Mouse (Mus musculus): ENCODE data around the gene Mnd1. TPM values are rescaled to one million over a fixed set of nuclear protein-coding genes. Genes with fewer than 3 reads are reported as not detected.

Gene Mnd1
- 15.3 and 17.2 TPM in 2 replicates for polyA plus RNA-seq (2015; fragmentation: Nextera tagmentation; extraction: Ambion mirVana)

DNA sequence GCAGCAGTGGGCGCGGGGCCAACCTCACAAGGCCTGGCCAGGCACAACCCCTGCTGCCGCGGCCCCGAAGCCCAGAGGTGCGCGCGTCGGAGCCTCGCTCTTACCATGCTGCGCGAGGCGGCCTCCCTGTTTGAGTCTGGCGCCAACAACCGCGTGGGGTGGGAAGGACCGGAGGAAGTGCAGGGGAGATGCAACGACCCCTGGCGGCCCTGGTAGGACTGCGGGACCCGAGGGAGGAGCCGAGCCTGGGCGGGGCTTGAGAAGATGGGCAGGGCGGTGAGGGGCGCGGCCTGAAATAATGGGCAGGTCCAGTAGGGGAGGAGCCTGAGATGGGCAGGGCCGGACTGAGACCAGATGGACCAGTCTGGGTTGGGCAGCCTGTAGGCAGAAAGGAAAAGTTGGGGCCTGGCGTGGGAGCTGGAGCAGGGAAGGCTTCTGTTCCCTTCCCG is at the start of gene Mnd1:
TSS of gene Mnd1 (minus strand) at position 229 of the 449 bp plus-strand sequence.
- 0 out of 2 replicates have a peak, but pooled peaks cover 3% of the 10 kb centered on the region for H3K9me3 ChIP-seq (replicated peaks; ENCODE audit: low read length)
- peak within 1 kb of the TSS; percentile 97 for H3K4me2 ChIP-seq (ENCODE audit: low read length)
- TF ChIP-seq CTCF (IDR thresholded peaks at IDR 0.05; ENCODE audit: low read depth) = peak; percentile 98
- H3K36me3 ChIP-seq (ENCODE audit: insufficient read depth, low read length) = peaks cover 9% of the 10 kb centered on the region; the same call in 1 of the 2 replicates
- H3K27me3 ChIP-seq (ENCODE audit: insufficient read depth, low read length) = no peaks in the 10 kb centered on the region
- ATAC-seq (replicated peaks; ENCODE audit: low FRiP score, low read depth) (peak; percentile 100), DNase-seq (ENCODE audit: low spot score) (peak; percentile 99)
- no peak within 1 kb of the TSS for H3K27ac ChIP-seq
- under 1% methylated on average over 29 of the region's 29 CpGs for WGBS
- peak within 1 kb of the TSS; percentile 65 for H3K9ac ChIP-seq (ENCODE audit: low read depth, low read length)
- H3K4me1 ChIP-seq (replicated peaks; ENCODE audit: insufficient read depth, low read length) = no peaks in the 10 kb centered on the region; the same call in 1 of the 2 replicates
- peak within 1 kb of the TSS; percentile 54 for H3K4me3 ChIP-seq (replicated peaks; ENCODE audit: low read depth, low read length)

DNA sequence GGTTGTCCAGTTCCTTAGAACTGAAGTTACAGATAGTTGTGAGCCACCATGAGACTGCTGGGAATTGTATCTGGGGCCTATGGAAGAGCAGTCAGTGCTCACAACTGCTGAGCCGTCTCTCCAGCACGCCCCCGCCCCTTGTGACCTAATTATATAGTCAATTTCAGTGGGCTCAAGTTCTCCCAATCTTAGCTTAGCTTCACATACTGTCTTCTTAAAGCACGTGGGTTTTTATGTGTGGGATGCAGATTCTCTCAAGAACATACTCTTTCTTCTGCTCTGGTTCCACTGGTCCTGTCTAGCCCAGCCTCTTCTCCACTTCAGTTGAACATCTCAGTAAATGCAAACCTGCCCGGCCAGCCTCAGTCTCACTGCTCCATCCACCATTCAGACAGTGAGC is 49.1 kb upstream of the Mnd1 start:
- DNase-seq (ENCODE audit: low spot score) (no peak), ATAC-seq (replicated peaks; ENCODE audit: low FRiP score, low read depth) (no peak)
- 0 out of 2 replicates have a peak, but pooled peaks cover 4% of the 10 kb centered on the region for H3K36me3 ChIP-seq (ENCODE audit: insufficient read depth, low read length)
- no peak for TF ChIP-seq CTCF (IDR thresholded peaks at IDR 0.05; ENCODE audit: low read depth)
- H3K9me3 ChIP-seq (replicated peaks; ENCODE audit: low read length) = no peaks in the 10 kb centered on the region
- WGBS = 70% methylated on average over 5 of the region's 5 CpGs
- no peaks in the 10 kb centered on the region for H3K27me3 ChIP-seq (ENCODE audit: insufficient read depth, low read length)
- H3K9ac ChIP-seq (ENCODE audit: low read depth, low read length) = no peak overlapping the region
- H3K4me3 ChIP-seq (replicated peaks; ENCODE audit: low read depth, low read length) = no peak overlapping the region
- no peak overlapping the region for H3K27ac ChIP-seq
- 0 out of 2 replicates have a peak, but pooled peaks cover 4% of the 10 kb centered on the region for H3K4me1 ChIP-seq (replicated peaks; ENCODE audit: insufficient read depth, low read length)
- H3K4me2 ChIP-seq (ENCODE audit: low read length) = no peak overlapping the region

DNA sequence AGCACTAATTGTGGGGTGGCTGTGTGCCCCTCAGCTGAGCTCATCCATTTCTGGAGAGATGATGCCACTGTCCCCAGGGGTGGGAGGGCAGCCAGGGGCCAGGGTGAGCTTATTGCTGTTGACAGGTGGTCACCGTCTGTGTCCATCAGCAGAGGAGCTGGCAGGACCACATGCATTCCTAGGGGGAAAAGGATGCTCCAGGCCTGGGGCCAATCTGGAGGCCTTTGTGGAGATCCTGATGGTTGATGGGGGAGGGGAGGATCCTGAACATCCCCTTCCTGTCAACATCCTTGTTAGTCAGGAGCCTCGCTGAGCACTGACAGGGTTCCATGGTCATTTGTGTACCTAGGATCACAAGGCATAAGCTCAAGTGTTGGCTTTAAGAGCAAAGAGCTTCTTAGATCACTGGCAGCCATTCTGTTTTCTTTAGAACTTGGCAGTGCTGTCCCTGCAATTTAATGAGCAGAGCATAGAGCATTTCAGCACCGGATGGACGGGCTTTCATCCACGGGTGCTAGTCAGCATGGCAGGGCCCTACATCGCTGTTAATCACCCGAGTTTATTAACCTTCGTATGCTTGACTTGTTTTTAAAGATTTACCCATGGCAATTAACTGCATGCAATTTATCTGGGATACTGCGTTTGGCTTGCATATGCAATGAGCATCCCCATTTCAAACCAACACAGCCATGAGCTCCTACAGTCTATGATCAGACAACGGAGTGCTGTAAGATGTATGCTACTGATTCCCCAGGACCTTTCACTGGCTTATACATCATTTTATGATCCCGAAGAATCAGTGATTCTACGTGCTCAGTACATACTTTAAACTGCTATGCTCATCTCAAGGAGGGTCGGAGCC is 45.2 kb upstream of the Mnd1 start:
- no peak for TF ChIP-seq CTCF (IDR thresholded peaks at IDR 0.05; ENCODE audit: low read depth)
- 0 out of 2 replicates have a peak, but pooled peaks cover 4% of the 10 kb centered on the region for H3K4me1 ChIP-seq (replicated peaks; ENCODE audit: insufficient read depth, low read length)
- 37% methylated on average over 13 of the region's 13 CpGs for WGBS
- no peak overlapping the region for H3K4me2 ChIP-seq (ENCODE audit: low read length)
- no peak overlapping the region for H3K4me3 ChIP-seq (replicated peaks; ENCODE audit: low read depth, low read length)
- H3K9ac ChIP-seq (ENCODE audit: low read depth, low read length) = no peak overlapping the region
- H3K27ac ChIP-seq = no peak overlapping the region
- 0 out of 2 replicates have a peak, but pooled peaks cover 4% of the 10 kb centered on the region for H3K36me3 ChIP-seq (ENCODE audit: insufficient read depth, low read length)
- H3K9me3 ChIP-seq (replicated peaks; ENCODE audit: low read length) = no peaks in the 10 kb centered on the region
- peak; percentile 29; the same call in 1 of the 2 replicates for ATAC-seq (replicated peaks; ENCODE audit: low FRiP score, low read depth)
- no peaks in the 10 kb centered on the region for H3K27me3 ChIP-seq (ENCODE audit: insufficient read depth, low read length)
- DNase-seq (ENCODE audit: low spot score) = peak; percentile 54

DNA sequence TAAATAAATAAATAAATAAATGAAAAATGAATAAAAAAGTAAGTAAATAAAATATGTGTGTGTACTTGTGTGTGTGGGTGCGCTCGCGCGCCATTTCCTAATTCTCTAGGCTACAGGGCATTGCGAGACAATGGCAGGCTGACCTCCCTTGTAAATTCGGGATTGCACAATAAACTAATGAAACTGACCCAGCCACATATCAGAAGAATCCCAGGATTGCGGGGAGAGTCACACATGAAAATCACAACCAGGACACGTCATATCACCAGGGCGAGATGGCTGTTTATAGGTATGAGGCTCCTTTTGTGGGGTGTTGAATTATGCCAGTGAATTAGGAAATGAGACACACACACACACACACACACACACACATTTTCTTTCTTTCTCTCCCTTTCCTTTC is 43.9 kb upstream of the Mnd1 start:
- no peak for ATAC-seq (replicated peaks; ENCODE audit: low FRiP score, low read depth)
- Histone ChIP-seq H3K4me3 (replicated peaks; ENCODE audit: low read depth, low read length) (no peak overlapping the region), H3K27ac (no peak overlapping the region), H3K4me2 (ENCODE audit: low read length) (no peak overlapping the region), H3K36me3 (ENCODE audit: insufficient read depth, low read length) (no peaks in the 10 kb centered on the region), H3K9ac (ENCODE audit: low read depth, low read length) (no peak overlapping the region), H3K9me3 (replicated peaks; ENCODE audit: low read length) (no peaks in the 10 kb centered on the region), H3K27me3 (ENCODE audit: insufficient read depth, low read length) (no peaks in the 10 kb centered on the region), H3K4me1 (replicated peaks; ENCODE audit: insufficient read depth, low read length) (0 out of 2 replicates have a peak, but pooled peaks cover 4% of the 10 kb centered on the region)
- no peak for DNase-seq (ENCODE audit: low spot score)
- TF ChIP-seq CTCF (IDR thresholded peaks at IDR 0.05; ENCODE audit: low read depth) = no peak
- WGBS = 96% methylated on average over 9 of the region's 9 CpGs

DNA sequence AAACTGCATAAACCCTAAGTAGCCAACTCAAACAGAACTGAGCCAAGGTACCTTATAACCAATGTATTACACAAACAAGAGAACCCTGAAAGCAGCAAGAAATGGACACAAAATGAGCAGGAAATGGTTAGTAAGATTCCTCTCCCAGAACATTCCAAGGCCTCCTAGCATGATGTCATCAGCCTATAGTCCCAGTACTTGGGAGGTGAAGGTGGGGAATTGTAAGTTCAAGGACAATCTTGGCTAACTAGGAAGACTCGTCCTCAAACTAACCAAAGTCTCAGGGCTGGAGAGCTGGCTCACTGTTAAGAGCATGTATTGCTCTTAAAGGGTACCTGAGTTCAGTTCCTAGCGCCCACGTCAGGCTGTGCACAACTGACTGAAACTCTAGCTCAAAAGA is 42.6 kb upstream of the Mnd1 start:
- no peak overlapping the region for H3K9ac ChIP-seq (ENCODE audit: low read depth, low read length)
- WGBS = 92% methylated on average over 3 of the region's 3 CpGs
- H3K27ac ChIP-seq = no peak overlapping the region
- no peak for TF ChIP-seq CTCF (IDR thresholded peaks at IDR 0.05; ENCODE audit: low read depth)
- H3K36me3 ChIP-seq (ENCODE audit: insufficient read depth, low read length) = no peaks in the 10 kb centered on the region
- H3K4me1 ChIP-seq (replicated peaks; ENCODE audit: insufficient read depth, low read length) = 0 out of 2 replicates have a peak, but pooled peaks cover 4% of the 10 kb centered on the region
- no peaks in the 10 kb centered on the region for H3K27me3 ChIP-seq (ENCODE audit: insufficient read depth, low read length)
- no peaks in the 10 kb centered on the region for H3K9me3 ChIP-seq (replicated peaks; ENCODE audit: low read length)
- ATAC-seq (replicated peaks; ENCODE audit: low FRiP score, low read depth) = no peak
- no peak overlapping the region for H3K4me2 ChIP-seq (ENCODE audit: low read length)
- no peak overlapping the region for H3K4me3 ChIP-seq (replicated peaks; ENCODE audit: low read depth, low read length)
- no peak for DNase-seq (ENCODE audit: low spot score)

DNA sequence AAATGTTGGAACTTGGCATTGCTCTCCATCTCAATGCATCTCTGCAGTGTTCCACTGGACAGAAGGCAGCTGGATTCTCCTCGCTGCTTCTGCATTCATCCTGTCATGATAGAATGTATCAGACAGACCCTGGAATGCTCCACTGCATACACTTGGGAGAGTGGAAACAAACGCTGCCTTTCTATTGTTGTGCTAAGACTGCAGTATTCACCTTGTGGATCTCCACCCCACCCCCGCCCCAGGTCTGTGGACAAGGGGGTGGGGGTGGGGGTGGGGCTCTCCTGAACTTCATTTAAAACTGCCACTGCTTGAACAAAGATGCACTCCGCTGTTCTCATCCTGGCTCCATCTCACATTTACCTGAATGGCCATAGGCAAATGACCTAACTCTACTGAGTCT is 38.3 kb upstream of the Mnd1 start:
- H3K9me3 ChIP-seq (replicated peaks; ENCODE audit: low read length) = no peaks in the 10 kb centered on the region
- H3K27me3 ChIP-seq (ENCODE audit: insufficient read depth, low read length) = no peaks in the 10 kb centered on the region
- H3K4me3 ChIP-seq (replicated peaks; ENCODE audit: low read depth, low read length) = no peak overlapping the region
- DNase-seq (ENCODE audit: low spot score) (peak; percentile 13), ATAC-seq (replicated peaks; ENCODE audit: low FRiP score, low read depth) (no peak)
- H3K4me2 ChIP-seq (ENCODE audit: low read length) = no peak overlapping the region
- TF ChIP-seq CTCF (IDR thresholded peaks at IDR 0.05; ENCODE audit: low read depth) = no peak
- H3K36me3 ChIP-seq (ENCODE audit: insufficient read depth, low read length) = no peaks in the 10 kb centered on the region
- peaks cover 4% of the 10 kb centered on the region; the same call in 1 of the 2 replicates for H3K4me1 ChIP-seq (replicated peaks; ENCODE audit: insufficient read depth, low read length)
- no peak overlapping the region for H3K9ac ChIP-seq (ENCODE audit: low read depth, low read length)
- H3K27ac ChIP-seq = no peak overlapping the region
- WGBS = 66% methylated on average over 4 of the region's 4 CpGs

Measured in kidney, postnatal 0 days (tissue).